ENCODE assay signal across 17 mouse cellular contexts in genomic region chr9:120628794-120629560, GRCm38 (mm10). TPM values are rescaled to one million over a fixed set of nuclear protein-coding genes. Genes with fewer than 3 reads are reported as not detected.
DNase-seq lines count a peak whose midpoint lies in the region; ATAC-seq lines count a peak whose summit lies in the region.
"Had no signal": no experiment of that assay in that cellular context is flagged by ENCODE, and none has a peak within 500 bp of the region (broad histone marks: within the 10 kb centered on the region; RNA-seq: fewer than 3 reads in every experiment).

No protein-coding gene starts in this region.

- WGBS in hindbrain, embryonic 10.5 days = 46% methylated on average over 12 of the region's 12 CpGs
- 40% methylated on average over 11 of the region's 12 CpGs for WGBS in hindbrain, embryonic 12.5 days
- 59% methylated on average over 12 of the region's 12 CpGs for WGBS in neural tube, embryonic 11.5 days
- WGBS in midbrain, embryonic 12.5 days = 41% methylated on average over 12 of the region's 12 CpGs
- WGBS in midbrain, embryonic 16.5 days = 35% methylated on average over 10 of the region's 12 CpGs

- peaks cover 21% of the 10 kb centered on the region for H3K4me1 ChIP-seq in hindbrain, embryonic 10.5 days (replicated peaks)
- peaks cover 9% of the 10 kb centered on the region; the same call in 1 of the 2 replicates for H3K4me1 ChIP-seq in hindbrain, embryonic 12.5 days
- no peaks in the 10 kb centered on the region for H3K4me1 ChIP-seq in neural tube, embryonic 11.5 days (ENCODE audit: control insufficient read depth, insufficient read depth, low read length)
- peaks cover 14% of the 10 kb centered on the region for H3K4me1 ChIP-seq in midbrain, embryonic 12.5 days
- peaks cover 10% of the 10 kb centered on the region for H3K4me1 ChIP-seq in midbrain, embryonic 16.5 days (ENCODE audit: control insufficient read depth, insufficient read depth, low read length)

- H3K9ac ChIP-seq in hindbrain, embryonic 12.5 days = no peak overlapping the region
- H3K9ac ChIP-seq in neural tube, embryonic 11.5 days (ENCODE audit: low read length) = no peak overlapping the region
- H3K9ac ChIP-seq in midbrain, embryonic 12.5 days (replicated peaks) = no peak overlapping the region
- no peak overlapping the region for H3K9ac ChIP-seq in midbrain, embryonic 16.5 days (ENCODE audit: low read depth, low read length)
- H3K9ac ChIP-seq: forebrain, postnatal 0 days; hindbrain, embryonic 14.5 days had no signal

- H3K27ac ChIP-seq in hindbrain, embryonic 10.5 days = 0 out of 2 replicates have a peak overlapping the region, but pooled peaks have one; percentile 50
- no peak overlapping the region for H3K27ac ChIP-seq in hindbrain, embryonic 12.5 days
- H3K27ac ChIP-seq in neural tube, embryonic 11.5 days (ENCODE audit: low read depth, low read length) = no peak overlapping the region
- H3K27ac ChIP-seq in midbrain, embryonic 12.5 days (replicated peaks) = 0 out of 2 replicates have a peak overlapping the region, but pooled peaks have one; percentile 49
- 0 out of 2 replicates have a peak overlapping the region, but pooled peaks have one; percentile 5 for H3K27ac ChIP-seq in midbrain, embryonic 16.5 days (ENCODE audit: low read length)
- H3K27ac ChIP-seq: embryonic facial prominence, embryonic 10.5 days; heart, embryonic 10.5 days; hindbrain, embryonic 14.5 days had no signal

- no peak overlapping the region for H3K4me2 ChIP-seq in hindbrain, embryonic 12.5 days (replicated peaks)
- H3K4me2 ChIP-seq in neural tube, embryonic 11.5 days (ENCODE audit: low read depth) = no peak overlapping the region
- H3K4me2 ChIP-seq in midbrain, embryonic 12.5 days (replicated peaks) = no peak overlapping the region
- H3K4me2 ChIP-seq in midbrain, embryonic 16.5 days (ENCODE audit: low read length) = no peak overlapping the region
- H3K4me2 ChIP-seq: hindbrain, embryonic 14.5 days had no signal

- ATAC-seq in hindbrain, embryonic 12.5 days (ENCODE audit: low FRiP score) = no peak
- ATAC-seq in neural tube, embryonic 11.5 days (ENCODE audit: insufficient read depth, low FRiP score, low TSS enrichment) = no peak
- ATAC-seq in midbrain, embryonic 12.5 days (ENCODE audit: low FRiP score, low read depth) = 0 out of 2 replicates have a peak, but pooled peaks have one; percentile 41
- no peak for ATAC-seq in midbrain, embryonic 16.5 days
- ATAC-seq: activated CD4-positive, CD25-positive, alpha-beta regulatory T cell, adult 4 months; forebrain, postnatal 0 days; Patski had no signal

- no peak for DNase-seq in hindbrain, embryonic 10.5 days (ENCODE audit: low spot score)
- DNase-seq in neural tube, embryonic 11.5 days (ENCODE audit: low spot score) = peak; percentile 18
- no peak for DNase-seq in neural tube, embryonic 10.5 days (ENCODE audit: extremely low spot score, low spot score)
- DNase-seq in lung, postnatal 4 days = no peak
- DNase-seq: adrenal gland, postnatal 14 days; cerebellum, adult 18-20 months; cerebellum, adult 9-11 months; forebrain, postnatal 0 days; gastrocnemius, postnatal 36 days had no signal

- no peaks in the 10 kb centered on the region for H3K27me3 ChIP-seq in hindbrain, embryonic 10.5 days (ENCODE audit: insufficient read depth, poor library complexity, severe bottlenecking)
- no peaks in the 10 kb centered on the region for H3K27me3 ChIP-seq in hindbrain, embryonic 12.5 days
- no peaks in the 10 kb centered on the region for H3K27me3 ChIP-seq in neural tube, embryonic 11.5 days (ENCODE audit: control insufficient read depth, insufficient read depth, low read length)
- H3K27me3 ChIP-seq in midbrain, embryonic 12.5 days = no peaks in the 10 kb centered on the region
- H3K27me3 ChIP-seq in midbrain, embryonic 16.5 days (ENCODE audit: control insufficient read depth, insufficient read depth, low read depth, low read length) = no peaks in the 10 kb centered on the region

- no peaks in the 10 kb centered on the region for H3K36me3 ChIP-seq in hindbrain, embryonic 10.5 days
- H3K36me3 ChIP-seq in hindbrain, embryonic 12.5 days = no peaks in the 10 kb centered on the region
- H3K36me3 ChIP-seq in neural tube, embryonic 11.5 days (ENCODE audit: control insufficient read depth, insufficient read depth, low read length) = no peaks in the 10 kb centered on the region
- no peaks in the 10 kb centered on the region for H3K36me3 ChIP-seq in midbrain, embryonic 12.5 days
- no peaks in the 10 kb centered on the region for H3K36me3 ChIP-seq in midbrain, embryonic 16.5 days (ENCODE audit: control insufficient read depth, insufficient read depth, low read length)
- H3K36me3 ChIP-seq: embryonic facial prominence, embryonic 10.5 days; heart, embryonic 10.5 days had no signal

- H3K4me3 ChIP-seq in hindbrain, embryonic 10.5 days = no peak overlapping the region
- no peak overlapping the region for H3K4me3 ChIP-seq in hindbrain, embryonic 12.5 days
- no peak overlapping the region for H3K4me3 ChIP-seq in neural tube, embryonic 11.5 days (ENCODE audit: low read depth, low read length)
- H3K4me3 ChIP-seq in midbrain, embryonic 12.5 days = no peak overlapping the region
- H3K4me3 ChIP-seq in midbrain, embryonic 16.5 days (ENCODE audit: low read depth, low read length) = no peak overlapping the region
- H3K4me3 ChIP-seq: embryonic facial prominence, embryonic 10.5 days; heart, embryonic 10.5 days had no signal

- 0 out of 2 replicates have a peak, but pooled peaks cover 6% of the 10 kb centered on the region for H3K9me3 ChIP-seq in hindbrain, embryonic 10.5 days
- peaks cover 11% of the 10 kb centered on the region; the same call in 1 of the 2 replicates for H3K9me3 ChIP-seq in hindbrain, embryonic 12.5 days (replicated peaks)
- H3K9me3 ChIP-seq in neural tube, embryonic 11.5 days (ENCODE audit: control insufficient read depth, low read length) = no peaks in the 10 kb centered on the region
- H3K9me3 ChIP-seq in midbrain, embryonic 12.5 days = peaks cover 5% of the 10 kb centered on the region; the same call in 1 of the 2 replicates
- no peaks in the 10 kb centered on the region for H3K9me3 ChIP-seq in midbrain, embryonic 16.5 days (replicated peaks; ENCODE audit: control insufficient read depth, low read length, poor library complexity, severe bottlenecking)

RNA-seq across cellular contexts. Expression of gene Rpl14, which starts 57.7 kb away (rescaled TPM):
- polyA plus RNA-seq in hindbrain, embryonic 10.5 days (2016; fragmentation: Nextera tagmentation; extraction: Ambion mirVana) = 673 and 781 TPM in 2 replicates
- polyA plus RNA-seq in hindbrain, embryonic 12.5 days (2016; fragmentation: Nextera tagmentation; extraction: Ambion mirVana) = 564 and 574 TPM in 2 replicates
- polyA plus RNA-seq in neural tube, embryonic 11.5 days (2014; fragmentation: Nextera tagmentation; extraction: Ambion mirVana) = 750 and 805 TPM in 2 replicates
- 583 and 600 TPM in 2 replicates for polyA plus RNA-seq in midbrain, embryonic 12.5 days (2016; fragmentation: Nextera tagmentation; extraction: Ambion mirVana)
- 391 and 407 TPM in 2 replicates for polyA plus RNA-seq in midbrain, embryonic 16.5 days (2015; fragmentation: Nextera tagmentation; extraction: Ambion mirVana)

Comparison
In these comparisons a context has a peak if more than half of its experiments do, and no peak if none do; other contexts are left out.
1. H3K27ac ChIP-seq: peak in hindbrain, embryonic 10.5 days (single experiment), midbrain, embryonic 12.5 days (single experiment) and midbrain, embryonic 16.5 days (single experiment); none in hindbrain, embryonic 12.5 days (single experiment) and neural tube, embryonic 11.5 days (single experiment).